Mouse (Mus musculus): Measurements from ENCODE around the gene Iqgap2. TPM values are rescaled to one million over a fixed set of nuclear protein-coding genes. Genes with fewer than 3 reads are reported as not detected.

Iqgap2 gene
- polyA plus RNA-seq, 1 experiment: 18.5 TPM

GRCm38 (mm10) chr13:95889366-95889765 lies 2.4 kb downstream of the Iqgap2 start:
- no peaks in the 10 kb centered on the region for H3K9me3 ChIP-seq (replicated peaks; ENCODE audit: control insufficient read depth, insufficient read depth, low read length, poor library complexity, severe bottlenecking)
- H3K27ac ChIP-seq (ENCODE audit: insufficient read depth, low read length): no peak overlapping the region
- no peak overlapping the region for H3K4me3 ChIP-seq (ENCODE audit: low read depth, low read length)
- TF ChIP-seq EP300 (IDR thresholded peaks at IDR 0.05; ENCODE audit: insufficient read depth, low read depth, low read length) (no peak), CTCF (IDR thresholded peaks at IDR 0.05; ENCODE audit: low read depth, low read length) (no peak), POLR2A (IDR thresholded peaks at IDR 0.05; ENCODE audit: insufficient read depth, low read length) (no peak)
- no peaks in the 10 kb centered on the region for H3K27me3 ChIP-seq (ENCODE audit: control insufficient read depth, insufficient read depth, low read length, poor library complexity, severe bottlenecking)
- H3K9ac ChIP-seq (ENCODE audit: low read depth, poor library complexity, severe bottlenecking): no peak overlapping the region
- H3K36me3 ChIP-seq (ENCODE audit: control insufficient read depth, insufficient read depth, low read length, poor library complexity, severe bottlenecking): no peaks in the 10 kb centered on the region
- no peaks in the 10 kb centered on the region for H3K4me1 ChIP-seq (ENCODE audit: control insufficient read depth, insufficient read depth, low read length)

GRCm38 (mm10) chr13:95888621-95889020 lies 3.1 kb downstream of the Iqgap2 start:
- H3K4me1 ChIP-seq (ENCODE audit: control insufficient read depth, insufficient read depth, low read length): no peaks in the 10 kb centered on the region
- no peak for TF ChIP-seq EP300 (IDR thresholded peaks at IDR 0.05; ENCODE audit: insufficient read depth, low read depth, low read length)
- TF ChIP-seq CTCF (IDR thresholded peaks at IDR 0.05; ENCODE audit: low read depth, low read length): no peak
- no peak for TF ChIP-seq POLR2A (IDR thresholded peaks at IDR 0.05; ENCODE audit: insufficient read depth, low read length)
- no peaks in the 10 kb centered on the region for H3K27me3 ChIP-seq (ENCODE audit: control insufficient read depth, insufficient read depth, low read length, poor library complexity, severe bottlenecking)
- H3K36me3 ChIP-seq (ENCODE audit: control insufficient read depth, insufficient read depth, low read length, poor library complexity, severe bottlenecking): no peaks in the 10 kb centered on the region
- no peak overlapping the region for H3K4me3 ChIP-seq (ENCODE audit: low read depth, low read length)
- H3K27ac ChIP-seq (ENCODE audit: insufficient read depth, low read length): no peak overlapping the region
- H3K9me3 ChIP-seq (replicated peaks; ENCODE audit: control insufficient read depth, insufficient read depth, low read length, poor library complexity, severe bottlenecking): no peaks in the 10 kb centered on the region
- no peak overlapping the region for H3K9ac ChIP-seq (ENCODE audit: low read depth, poor library complexity, severe bottlenecking)

- Histone ChIP-seq H3K27me3 (ENCODE audit: control insufficient read depth, insufficient read depth, low read length, poor library complexity, severe bottlenecking) (no peaks in the 10 kb centered on the region), H3K27ac (ENCODE audit: insufficient read depth, low read length) (no peak overlapping the region), H3K9me3 (replicated peaks; ENCODE audit: control insufficient read depth, insufficient read depth, low read length, poor library complexity, severe bottlenecking) (no peaks in the 10 kb centered on the region), H3K4me3 (ENCODE audit: low read depth, low read length) (no peak overlapping the region), H3K36me3 (ENCODE audit: control insufficient read depth, insufficient read depth, low read length, poor library complexity, severe bottlenecking) (no peaks in the 10 kb centered on the region), H3K9ac (ENCODE audit: low read depth, poor library complexity, severe bottlenecking) (no peak overlapping the region), H3K4me1 (ENCODE audit: control insufficient read depth, insufficient read depth, low read length) (no peaks in the 10 kb centered on the region)
- TF ChIP-seq EP300 (IDR thresholded peaks at IDR 0.05; ENCODE audit: insufficient read depth, low read depth, low read length) (no peak), POLR2A (IDR thresholded peaks at IDR 0.05; ENCODE audit: insufficient read depth, low read length) (no peak), CTCF (IDR thresholded peaks at IDR 0.05; ENCODE audit: low read depth, low read length) (no peak)
Observed at GRCm38 (mm10) chr13:95888170-95888569, 3.6 kb downstream of the Iqgap2 start.

- no peak for TF ChIP-seq CTCF (IDR thresholded peaks at IDR 0.05; ENCODE audit: low read depth, low read length)
- TF ChIP-seq EP300 (IDR thresholded peaks at IDR 0.05; ENCODE audit: insufficient read depth, low read depth, low read length): no peak
- no peak for TF ChIP-seq POLR2A (IDR thresholded peaks at IDR 0.05; ENCODE audit: insufficient read depth, low read length)
- Histone ChIP-seq H3K9ac (ENCODE audit: low read depth, poor library complexity, severe bottlenecking) (no peak overlapping the region), H3K27me3 (ENCODE audit: control insufficient read depth, insufficient read depth, low read length, poor library complexity, severe bottlenecking) (no peaks in the 10 kb centered on the region), H3K4me3 (ENCODE audit: low read depth, low read length) (no peak overlapping the region), H3K36me3 (ENCODE audit: control insufficient read depth, insufficient read depth, low read length, poor library complexity, severe bottlenecking) (no peaks in the 10 kb centered on the region), H3K9me3 (replicated peaks; ENCODE audit: control insufficient read depth, insufficient read depth, low read length, poor library complexity, severe bottlenecking) (no peaks in the 10 kb centered on the region), H3K4me1 (ENCODE audit: control insufficient read depth, insufficient read depth, low read length) (no peaks in the 10 kb centered on the region), H3K27ac (ENCODE audit: insufficient read depth, low read length) (no peak overlapping the region)
Observed at GRCm38 (mm10) chr13:95887375-95887774, 4.3 kb downstream of the Iqgap2 start.

- H3K27me3 ChIP-seq (ENCODE audit: control insufficient read depth, insufficient read depth, low read length, poor library complexity, severe bottlenecking): no peaks in the 10 kb centered on the region
- no peaks in the 10 kb centered on the region for H3K36me3 ChIP-seq (ENCODE audit: control insufficient read depth, insufficient read depth, low read length, poor library complexity, severe bottlenecking)
- no peak overlapping the region for H3K9ac ChIP-seq (ENCODE audit: low read depth, poor library complexity, severe bottlenecking)
- H3K27ac ChIP-seq (ENCODE audit: insufficient read depth, low read length): no peak overlapping the region
- no peaks in the 10 kb centered on the region for H3K4me1 ChIP-seq (ENCODE audit: control insufficient read depth, insufficient read depth, low read length)
- H3K9me3 ChIP-seq (replicated peaks; ENCODE audit: control insufficient read depth, insufficient read depth, low read length, poor library complexity, severe bottlenecking): no peaks in the 10 kb centered on the region
- TF ChIP-seq EP300 (IDR thresholded peaks at IDR 0.05; ENCODE audit: insufficient read depth, low read depth, low read length) (no peak), POLR2A (IDR thresholded peaks at IDR 0.05; ENCODE audit: insufficient read depth, low read length) (no peak), CTCF (IDR thresholded peaks at IDR 0.05; ENCODE audit: low read depth, low read length) (no peak)
- no peak overlapping the region for H3K4me3 ChIP-seq (ENCODE audit: low read depth, low read length)
Observed at GRCm38 (mm10) chr13:95884455-95884854, 7.3 kb downstream of the Iqgap2 start.

- Histone ChIP-seq H3K27me3 (ENCODE audit: control insufficient read depth, insufficient read depth, low read length, poor library complexity, severe bottlenecking) (no peaks in the 10 kb centered on the region), H3K4me3 (ENCODE audit: low read depth, low read length) (no peak overlapping the region), H3K4me1 (ENCODE audit: control insufficient read depth, insufficient read depth, low read length) (no peaks in the 10 kb centered on the region), H3K36me3 (ENCODE audit: control insufficient read depth, insufficient read depth, low read length, poor library complexity, severe bottlenecking) (no peaks in the 10 kb centered on the region), H3K9me3 (replicated peaks; ENCODE audit: control insufficient read depth, insufficient read depth, low read length, poor library complexity, severe bottlenecking) (no peaks in the 10 kb centered on the region), H3K9ac (ENCODE audit: low read depth, poor library complexity, severe bottlenecking) (no peak overlapping the region), H3K27ac (ENCODE audit: insufficient read depth, low read length) (no peak overlapping the region)
- TF ChIP-seq EP300 (IDR thresholded peaks at IDR 0.05; ENCODE audit: insufficient read depth, low read depth, low read length) (no peak), POLR2A (IDR thresholded peaks at IDR 0.05; ENCODE audit: insufficient read depth, low read length) (no peak), CTCF (IDR thresholded peaks at IDR 0.05; ENCODE audit: low read depth, low read length) (no peak)
Observed at GRCm38 (mm10) chr13:95882001-95882400, 9.7 kb downstream of the Iqgap2 start.
